In the genomic region with DNA sequence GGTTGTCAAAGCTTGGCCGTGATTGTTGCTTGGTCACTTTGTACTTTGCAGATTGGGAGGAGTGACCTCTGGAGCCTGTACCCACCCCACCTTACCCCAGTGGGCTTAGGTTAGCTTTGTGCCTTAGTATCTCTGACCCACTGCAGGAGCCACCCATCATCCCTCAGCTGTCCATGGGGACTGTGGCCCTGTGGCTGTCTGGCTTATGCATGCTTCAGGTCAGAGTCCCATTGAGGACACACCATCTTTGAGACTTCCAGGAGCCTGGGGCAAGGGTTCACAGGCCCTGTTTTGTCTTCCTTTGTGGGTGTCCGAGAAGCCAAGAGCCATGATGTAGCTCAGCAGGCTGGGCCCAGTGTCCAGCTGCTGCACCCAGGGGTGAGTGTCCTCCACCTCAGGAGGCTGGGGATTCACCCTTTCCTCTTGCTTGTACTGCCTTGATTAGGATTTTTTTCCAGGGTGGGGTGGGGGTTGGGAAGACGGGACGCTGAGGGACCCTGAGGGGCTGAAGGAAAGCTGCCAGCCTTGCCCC, we compare ENCODE assay signal across 9 mouse cellular contexts. TPM values are rescaled to one million over a fixed set of nuclear protein-coding genes. Genes with fewer than 3 reads are reported as not detected.
A peak's percentile ranks its signal among the peaks of the same experiment; 100 is the strongest.
DNase-seq lines count a peak whose midpoint lies in the region; ATAC-seq and TF ChIP-seq lines count a peak whose summit lies in the region.
"Had no signal": no experiment of that assay in that cellular context is flagged by ENCODE, and none has a peak within 500 bp of the region (broad histone marks: within the 10 kb centered on the region; RNA-seq: fewer than 3 reads in every experiment).

No protein-coding gene starts in this region.

- H3K4me1 ChIP-seq in kidney, embryonic 16.5 days (ENCODE audit: insufficient read depth, low read length), result peaks cover 11% of the 10 kb centered on the region
- H3K4me1 ChIP-seq in kidney, adult 2 months (ENCODE audit: control insufficient read depth, insufficient read depth, low read length), result no peaks in the 10 kb centered on the region
- H3K4me1 ChIP-seq in embryonic facial prominence, embryonic 13.5 days, result peaks cover 24% of the 10 kb centered on the region
- H3K4me1 ChIP-seq in hindbrain, embryonic 14.5 days (replicated peaks; ENCODE audit: control insufficient read depth, insufficient read depth, low read length), result peaks cover 20% of the 10 kb centered on the region

- no peaks in the 10 kb centered on the region for H3K9me3 ChIP-seq in kidney, embryonic 16.5 days (ENCODE audit: low read length)
- no peaks in the 10 kb centered on the region for H3K9me3 ChIP-seq in embryonic facial prominence, embryonic 13.5 days
- H3K9me3 ChIP-seq in hindbrain, embryonic 14.5 days (ENCODE audit: control insufficient read depth, low read length), result no peaks in the 10 kb centered on the region

- ATAC-seq in kidney, embryonic 16.5 days (ENCODE audit: low FRiP score, low TSS enrichment), result no peak
- ATAC-seq in embryonic facial prominence, embryonic 13.5 days (ENCODE audit: insufficient number of reproducible peaks, insufficient read depth, low FRiP score, low TSS enrichment, low read depth), result no peak
- no peak for ATAC-seq in hindbrain, embryonic 14.5 days (ENCODE audit: low FRiP score)

- H3K27me3 ChIP-seq in kidney, embryonic 16.5 days (ENCODE audit: insufficient read depth, low read length), result 0 out of 2 replicates have a peak, but pooled peaks cover 2% of the 10 kb centered on the region
- H3K27me3 ChIP-seq in kidney, adult 2 months (replicated peaks; ENCODE audit: control insufficient read depth, insufficient read depth, low read length), result no peaks in the 10 kb centered on the region
- H3K27me3 ChIP-seq in embryonic facial prominence, embryonic 13.5 days, result peaks cover 14% of the 10 kb centered on the region; the same call in 1 of the 2 replicates
- no peaks in the 10 kb centered on the region for H3K27me3 ChIP-seq in hindbrain, embryonic 14.5 days (ENCODE audit: control insufficient read depth, insufficient read depth, low read length)
- H3K27me3 ChIP-seq in myocyte (ENCODE audit: control insufficient read depth, insufficient read depth, insufficient read length), result no peaks in the 10 kb centered on the region

- 73% methylated on average over 4 of the region's 4 CpGs for WGBS in kidney, embryonic 16.5 days
- 80% methylated on average over 4 of the region's 4 CpGs for WGBS in kidney, adult 2 months
- 77% methylated on average over 4 of the region's 4 CpGs for WGBS in embryonic facial prominence, embryonic 13.5 days
- 74% methylated on average over 4 of the region's 4 CpGs for WGBS in hindbrain, embryonic 14.5 days

- H3K36me3 ChIP-seq in kidney, embryonic 16.5 days (ENCODE audit: insufficient read depth, low read length), result no peaks in the 10 kb centered on the region
- H3K36me3 ChIP-seq in kidney, adult 2 months (ENCODE audit: control insufficient read depth, insufficient read depth, low read length), result no peaks in the 10 kb centered on the region
- H3K36me3 ChIP-seq in embryonic facial prominence, embryonic 13.5 days, result no peaks in the 10 kb centered on the region
- H3K36me3 ChIP-seq in hindbrain, embryonic 14.5 days (replicated peaks; ENCODE audit: control insufficient read depth, insufficient read depth), result no peaks in the 10 kb centered on the region
- H3K36me3 ChIP-seq in myocyte (ENCODE audit: control insufficient read depth, insufficient read depth), result no peaks in the 10 kb centered on the region

- no peak for TF ChIP-seq POLR2A in kidney, adult 2 months (IDR thresholded peaks at IDR 0.05; ENCODE audit: low read depth, low read length)
- no peak for TF ChIP-seq POLR2A in myocyte (IDR thresholded peaks at IDR 0.05; ENCODE audit: insufficient read length, low read depth)

- no peak for TF ChIP-seq CTCF in kidney, adult 2 months (conservative IDR thresholded peaks at IDR 0.05; ENCODE audit: insufficient read depth, insufficient read length, low read depth, low read length)

- no peaks in the 10 kb centered on the region for H3K79me2 ChIP-seq in myocyte (ENCODE audit: control insufficient read depth, insufficient read depth)

- no peak for DNase-seq in kidney, adult 2 months
- DNase-seq in hindbrain, embryonic 14.5 days (ENCODE audit: low spot score), result no peak
- no peak for DNase-seq in spleen, postnatal 36 days (ENCODE audit: low spot score in 2 of 2)
- no peak for DNase-seq in adipocyte (ENCODE audit: low spot score)
- DNase-seq in kidney, postnatal 4 days, result no peak
- DNase-seq: kidney, adult 18-20 months had no signal

- no peak overlapping the region for H3ac ChIP-seq in myocyte (ENCODE audit: control insufficient read depth, insufficient read length)

- H3K9ac ChIP-seq in kidney, embryonic 16.5 days (replicated peaks; ENCODE audit: low read length), result peak overlapping the region; percentile 82; the same call in 1 of the 2 replicates
- peak overlapping the region; percentile 87 for H3K9ac ChIP-seq in embryonic facial prominence, embryonic 13.5 days
- peak overlapping the region; percentile 87 for H3K9ac ChIP-seq in hindbrain, embryonic 14.5 days

- H3K4me2 ChIP-seq in kidney, embryonic 16.5 days (replicated peaks; ENCODE audit: low read depth, low read length), result peak overlapping the region; percentile 97
- H3K4me2 ChIP-seq in embryonic facial prominence, embryonic 13.5 days, result peak overlapping the region; percentile 95
- H3K4me2 ChIP-seq in hindbrain, embryonic 14.5 days (replicated peaks), result peak overlapping the region; percentile 68
- H3K4me2 ChIP-seq in myocyte (ENCODE audit: low read depth), result peak overlapping the region; percentile 69

- no peak overlapping the region for H3K27ac ChIP-seq in kidney, embryonic 16.5 days (ENCODE audit: low read length)
- H3K27ac ChIP-seq in kidney, adult 2 months (ENCODE audit: insufficient read depth, low read depth, low read length), result no peak overlapping the region
- H3K27ac ChIP-seq in embryonic facial prominence, embryonic 13.5 days, result no peak overlapping the region
- no peak overlapping the region for H3K27ac ChIP-seq in hindbrain, embryonic 14.5 days

- H3K4me3 ChIP-seq in kidney, embryonic 16.5 days (ENCODE audit: low read length), result peak overlapping the region; percentile 71; the same call in 1 of the 2 replicates
- H3K4me3 ChIP-seq in kidney, adult 2 months (ENCODE audit: insufficient read depth, low read depth, low read length), result no peak overlapping the region
- H3K4me3 ChIP-seq in embryonic facial prominence, embryonic 13.5 days, result peak overlapping the region; percentile 72
- H3K4me3 ChIP-seq in hindbrain, embryonic 14.5 days (replicated peaks; ENCODE audit: low read length), result peak overlapping the region; percentile 62
- peak overlapping the region; percentile 15 for H3K4me3 ChIP-seq in myocyte

TF ChIP-seq in myocyte, 11 proteins besides CTCF, POLR2A, EP300 and RAD21 (continues in another document):
- TF ChIP-seq TCF12 (IDR thresholded peaks at IDR 0.05; ENCODE audit: insufficient read depth, poor library complexity, severe bottlenecking) (no peak), TCF3 (IDR thresholded peaks at IDR 0.05; ENCODE audit: insufficient read length, low read depth) (no peak), USF1 (IDR thresholded peaks at IDR 0.05; ENCODE audit: low read depth) (no peak), MAX (IDR thresholded peaks at IDR 0.05; ENCODE audit: low read depth) (no peak), MYOD1 (IDR thresholded peaks at IDR 0.05; ENCODE audit: control insufficient read depth in 1 of 3, insufficient read length in 2 of 3, low read depth in 2 of 3) (no peak), E2F4 (IDR thresholded peaks at IDR 0.05; ENCODE audit: insufficient read depth) (no peak), REST (IDR thresholded peaks at IDR 0.05; ENCODE audit: insufficient read depth, insufficient read length) (no peak), POLR2AphosphoS2 (IDR thresholded peaks at IDR 0.05; ENCODE audit: insufficient read length, low read depth) (no peak), SRF (IDR thresholded peaks at IDR 0.05; ENCODE audit: control insufficient read depth, insufficient read length, low read depth) (no peak), CEBPB (IDR thresholded peaks at IDR 0.05; ENCODE audit: insufficient read depth, poor library complexity, severe bottlenecking) (no peak)

RNA-seq across cellular contexts. Expression of a gene that starts 1.5 kb away (rescaled TPM):
- polyA plus RNA-seq in kidney, embryonic 16.5 days (2015; fragmentation: Nextera tagmentation; extraction: Ambion mirVana), result 2.5 and 2.8 TPM in 2 replicates
- polyA plus RNA-seq in kidney, adult 2 months (2012; rRNA removed), result 9.8 and 10.6 TPM in 2 replicates
- polyA plus RNA-seq in embryonic facial prominence, embryonic 13.5 days (2015; fragmentation: Nextera tagmentation; extraction: Ambion mirVana), result 6.5 and 8.7 TPM in 2 replicates
- polyA plus RNA-seq in hindbrain, embryonic 14.5 days (2014; fragmentation: Nextera tagmentation; extraction: Ambion mirVana), result 9.0 and 10.3 TPM in 2 replicates
- polyA plus RNA-seq in myocyte (2012; fragmentation: generic; extraction: Trizol), result 8.3 TPM

RNA-seq across cellular contexts. Expression of a gene that starts 9.0 kb away (rescaled TPM):
- polyA plus RNA-seq in kidney, embryonic 16.5 days (2015; fragmentation: Nextera tagmentation; extraction: Ambion mirVana), result 144 and 159 TPM in 2 replicates
- 81.9 and 101 TPM in 2 replicates for polyA plus RNA-seq in kidney, adult 2 months (2012; rRNA removed)
- polyA plus RNA-seq in embryonic facial prominence, embryonic 13.5 days (2015; fragmentation: Nextera tagmentation; extraction: Ambion mirVana), result 136 and 142 TPM in 2 replicates
- polyA plus RNA-seq in hindbrain, embryonic 14.5 days (2014; fragmentation: Nextera tagmentation; extraction: Ambion mirVana), result 164 and 169 TPM in 2 replicates
- polyA plus RNA-seq in myocyte (2012; fragmentation: generic; extraction: Trizol), result 105 TPM

RNA-seq across cellular contexts. Expression of a gene that starts 26.6 kb away (rescaled TPM):
- 31.9 and 34.1 TPM in 2 replicates for polyA plus RNA-seq in kidney, embryonic 16.5 days (2015; fragmentation: Nextera tagmentation; extraction: Ambion mirVana)
- polyA plus RNA-seq in kidney, adult 2 months (2012; rRNA removed), result 57.7 and 72.6 TPM in 2 replicates
- 36.1 and 36.7 TPM in 2 replicates for polyA plus RNA-seq in embryonic facial prominence, embryonic 13.5 days (2015; fragmentation: Nextera tagmentation; extraction: Ambion mirVana)
- polyA plus RNA-seq in hindbrain, embryonic 14.5 days (2014; fragmentation: Nextera tagmentation; extraction: Ambion mirVana), result 44.9 and 46.1 TPM in 2 replicates
- 106 TPM for polyA plus RNA-seq in myocyte (2012; fragmentation: generic; extraction: Trizol)

RNA-seq across cellular contexts. Expression of a gene that starts 39.0 kb away (rescaled TPM):
- polyA plus RNA-seq in kidney, embryonic 16.5 days (2015; fragmentation: Nextera tagmentation; extraction: Ambion mirVana), result 0.45 and 0.53 TPM in 2 replicates
- 0.67 TPM in 2 replicates for polyA plus RNA-seq in kidney, adult 2 months (2012; rRNA removed)
- polyA plus RNA-seq in embryonic facial prominence, embryonic 13.5 days (2015; fragmentation: Nextera tagmentation; extraction: Ambion mirVana), result 1.2 and 1.4 TPM in 2 replicates
- polyA plus RNA-seq in hindbrain, embryonic 14.5 days (2014; fragmentation: Nextera tagmentation; extraction: Ambion mirVana), result 8.8 and 9.3 TPM in 2 replicates
- 1.2 TPM for polyA plus RNA-seq in myocyte (2012; fragmentation: generic; extraction: Trizol)

RNA-seq across cellular contexts. Expression of a gene that starts 42.4 kb away (rescaled TPM):
- polyA plus RNA-seq in kidney, embryonic 16.5 days (2015; fragmentation: Nextera tagmentation; extraction: Ambion mirVana), result 70.4 and 71.7 TPM in 2 replicates
- polyA plus RNA-seq in kidney, adult 2 months (2012; rRNA removed), result 22.4 and 28.0 TPM in 2 replicates
- polyA plus RNA-seq in embryonic facial prominence, embryonic 13.5 days (2015; fragmentation: Nextera tagmentation; extraction: Ambion mirVana), result 24.8 and 26.1 TPM in 2 replicates
- polyA plus RNA-seq in hindbrain, embryonic 14.5 days (2014; fragmentation: Nextera tagmentation; extraction: Ambion mirVana), result 2.7 and 2.9 TPM in 2 replicates
- 1.8 TPM for polyA plus RNA-seq in myocyte (2012; fragmentation: generic; extraction: Trizol)
